Mouse (Mus musculus): ENCODE data around the gene Cab39.

The Cab39 gene

DNA sequence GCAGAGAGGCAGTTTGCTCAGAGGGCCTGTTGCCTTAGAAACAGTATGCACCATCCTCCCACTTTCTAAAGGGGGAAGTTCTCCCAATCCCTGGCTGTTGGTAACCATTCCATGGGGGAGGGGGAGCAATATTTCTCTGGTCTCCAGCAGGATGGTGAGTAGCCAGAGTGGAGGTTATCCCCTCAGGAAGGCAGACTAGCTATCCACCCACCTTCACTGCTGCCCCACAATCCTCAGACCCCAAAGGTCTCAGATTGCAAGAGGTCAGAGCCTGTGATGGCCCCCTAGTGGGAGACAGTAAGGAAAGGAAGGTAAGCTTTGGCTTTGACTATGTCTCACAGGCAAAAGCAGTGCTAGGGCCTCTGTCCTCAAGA is 106.1 kb downstream of the Cab39 start:
- in situ Hi-C loops (cut with MseI, MboI), result no loop called here

DNA sequence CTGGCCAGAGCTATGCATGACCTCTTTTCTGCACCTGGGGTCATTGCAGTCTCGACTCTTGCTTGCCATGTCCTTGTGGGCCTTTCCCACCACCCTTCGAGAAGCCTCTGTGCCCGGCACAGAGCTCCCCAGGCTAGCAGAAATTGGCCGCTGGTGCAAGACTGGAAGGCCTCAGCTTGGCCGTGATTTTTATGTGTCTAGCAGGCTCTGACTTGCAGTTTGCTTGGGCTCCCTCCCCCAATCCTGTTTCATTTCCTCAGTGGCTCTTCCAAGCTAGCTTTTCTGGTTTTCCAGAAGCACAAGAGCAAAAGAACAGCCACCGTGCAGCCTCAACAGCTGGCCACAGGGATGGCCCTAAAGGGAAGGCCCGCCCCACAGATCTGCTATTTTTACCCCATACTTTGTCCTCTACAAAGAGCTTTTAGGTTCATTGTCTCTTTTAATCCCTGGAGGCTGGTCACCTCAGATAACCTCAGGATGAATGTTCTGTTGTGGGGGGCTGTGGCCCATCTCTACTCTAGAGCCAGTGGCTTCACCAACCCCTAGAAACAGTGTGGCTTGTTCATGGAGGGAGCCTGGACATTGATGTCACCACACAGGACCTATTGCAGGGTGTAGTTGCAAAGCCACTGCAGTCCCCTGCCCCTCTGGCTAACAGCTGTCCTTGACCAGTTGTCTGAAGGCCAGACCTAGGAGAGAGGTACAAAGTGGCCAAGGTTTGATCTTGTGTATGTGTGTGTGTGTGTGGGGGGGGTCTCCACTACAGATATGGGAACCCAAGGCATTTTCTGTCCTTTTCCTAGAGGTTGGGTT is 107.5 kb downstream of the Cab39 start:
- in situ Hi-C loops (cut with MseI, MboI), result no loop called here
